Mouse (Mus musculus) bone marrow macrophage, adult 2 months (primary cell): Measurements from ENCODE around the gene Ptprg. TPM values are rescaled to one million over a fixed set of nuclear protein-coding genes. Genes with fewer than 3 reads are reported as not detected.

Source experiments
- H3K27ac ChIP-seq: 2 replicates; pipeline ENCODE4 v1.5.1; 2012; ENCODE audit warnings: low read depth, low read length; ENCODE audit not compliant: insufficient read depth
- H3K4me1 ChIP-seq: 2 replicates; pipeline ENCODE4 v1.6.1; 2012; ENCODE audit warnings: low read length; ENCODE audit not compliant: control insufficient read depth, insufficient read depth
- H3K4me3 ChIP-seq: 2 replicates; pipeline ENCODE4 v1.5.1; 2012; ENCODE audit warnings: mild to moderate bottlenecking, low read length, moderate library complexity; ENCODE audit not compliant: insufficient read depth
- CTCF ChIP-seq: IDR thresholded peaks from 2 replicates; pipeline ENCODE4 v1.5.1; 2012; ENCODE audit warnings: low read depth, mild to moderate bottlenecking, low read length, moderate library complexity
- POLR2A ChIP-seq: IDR thresholded peaks from 2 replicates; pipeline ENCODE4 v1.6.1; 2012; ENCODE audit warnings: mild to moderate bottlenecking, low read depth, low read length, borderline replicate concordance
- polyA plus RNA-seq: library from polyadenylated mRNA; stranded (reverse); fragments of >200 nt; gene quantifications from 2 replicates; pipeline ENCODE4 v1.2.4, GENCODE M21; 2012; ENCODE audit not compliant: missing spikeins, insufficient read depth, insufficient read length

Gene Ptprg
- polyA plus RNA-seq, 1 experiment = 0.76 TPM

- Histone ChIP-seq H3K4me1 (no peaks in the 10 kb centered on the region), H3K4me3 (no peak overlapping the region), H3K27ac (no peak overlapping the region)
- no peak for TF ChIP-seq CTCF
- TF ChIP-seq POLR2A = no peak
These were observed 119.7 kb downstream of the Ptprg start for GRCm38 (mm10) chr14:11672981-11673547.

GRCm38 (mm10) chr14:11678201-11678600 is 124.9 kb downstream of the Ptprg start:
- TF ChIP-seq CTCF = no peak
- no peak for TF ChIP-seq POLR2A
- no peak overlapping the region for H3K27ac ChIP-seq
- no peaks in the 10 kb centered on the region for H3K4me1 ChIP-seq
- no peak overlapping the region for H3K4me3 ChIP-seq

GRCm38 (mm10) chr14:11679741-11680140 is 126.4 kb downstream of the Ptprg start:
- TF ChIP-seq CTCF (no peak), POLR2A (no peak)
- H3K4me1 ChIP-seq = no peaks in the 10 kb centered on the region
- H3K27ac ChIP-seq = no peak overlapping the region
- no peak overlapping the region for H3K4me3 ChIP-seq

GRCm38 (mm10) chr14:11680621-11681020 is 127.3 kb downstream of the Ptprg start:
- no peak for TF ChIP-seq POLR2A
- no peak for TF ChIP-seq CTCF

GRCm38 (mm10) chr14:11682441-11682840 is 129.1 kb downstream of the Ptprg start:
- H3K27ac ChIP-seq = no peak overlapping the region
- no peaks in the 10 kb centered on the region for H3K4me1 ChIP-seq
- TF ChIP-seq CTCF (no peak), POLR2A (no peak)
- no peak overlapping the region for H3K4me3 ChIP-seq

More at GRCm38 (mm10) chr14:11680621-11681020, 127.3 kb downstream of the Ptprg start:
- Histone ChIP-seq H3K4me1 (no peaks in the 10 kb centered on the region), H3K27ac (no peak overlapping the region), H3K4me3 (no peak overlapping the region)

- H3K27ac ChIP-seq = no peak overlapping the region
These were observed 130.2 kb downstream of the Ptprg start for GRCm38 (mm10) chr14:11683386-11684081.

GRCm38 (mm10) chr14:11684104-11684503 is 130.8 kb downstream of the Ptprg start:
- Histone ChIP-seq H3K4me3 (no peak overlapping the region), H3K4me1 (no peaks in the 10 kb centered on the region), H3K27ac (no peak overlapping the region)
- TF ChIP-seq POLR2A (no peak), CTCF (no peak)

More at GRCm38 (mm10) chr14:11683386-11684081, 130.2 kb downstream of the Ptprg start:
- TF ChIP-seq POLR2A (no peak), CTCF (no peak)
- no peaks in the 10 kb centered on the region for H3K4me1 ChIP-seq
- H3K4me3 ChIP-seq = no peak overlapping the region

- Histone ChIP-seq H3K4me1 (no peaks in the 10 kb centered on the region), H3K4me3 (no peak overlapping the region), H3K27ac (no peak overlapping the region)
- TF ChIP-seq CTCF = no peak
- TF ChIP-seq POLR2A = no peak
These were observed 134.2 kb downstream of the Ptprg start for GRCm38 (mm10) chr14:11687541-11687940.

- no peak overlapping the region for H3K4me3 ChIP-seq
- no peak for TF ChIP-seq CTCF
- TF ChIP-seq POLR2A = no peak
- no peak overlapping the region for H3K27ac ChIP-seq
- H3K4me1 ChIP-seq = no peaks in the 10 kb centered on the region
These were observed 134.8 kb downstream of the Ptprg start for GRCm38 (mm10) chr14:11688142-11688541.

- Histone ChIP-seq H3K27ac (no peak overlapping the region), H3K4me3 (no peak overlapping the region), H3K4me1 (no peaks in the 10 kb centered on the region)
- no peak for TF ChIP-seq CTCF
- no peak for TF ChIP-seq POLR2A
These were observed 136.7 kb downstream of the Ptprg start for GRCm38 (mm10) chr14:11690066-11690465.
